Mouse (Mus musculus) limb, embryonic 12.5 days (tissue): Measurements from ENCODE around the gene Mtmr10. TPM values are rescaled to one million over a fixed set of nuclear protein-coding genes. Genes with fewer than 3 reads are reported as not detected.
A peak's percentile ranks its signal among the peaks of the same experiment; 100 is the strongest.

Experiments
- ATAC-seq: fragments of 200-750 bp; cut with Nextera tagmentation; 2 replicates; pipeline ENCODE4 v1.8.0; 2017; ENCODE audit warnings: low read depth, moderate TSS enrichment; ENCODE audit not compliant: insufficient number of reproducible peaks, insufficient read depth, low FRiP score, low TSS enrichment
- H3K27ac ChIP-seq: fragments of 300-500 bp; sonication (generic); 2 replicates; pipeline ENCODE4 v1.5.1; 2016; ENCODE audit warnings: mild to moderate bottlenecking, moderate library complexity
- H3K27me3 ChIP-seq: fragments of 300-500 bp; sonication (generic); 2 replicates; pipeline ENCODE4 v1.6.1; 2016; ENCODE audit warnings: mild to moderate bottlenecking, moderate library complexity
- H3K36me3 ChIP-seq: fragments of 300-500 bp; sonication (generic); 2 replicates; pipeline ENCODE4 v1.6.1; 2016; ENCODE audit warnings: mild to moderate bottlenecking, moderate library complexity
- H3K4me1 ChIP-seq: fragments of 300-500 bp; sonication (generic); replicated peaks from 2 replicates; pipeline ENCODE4 v1.6.1; 2016
- H3K4me2 ChIP-seq: fragments of 300-500 bp; sonication (generic); 2 replicates; pipeline ENCODE4 v1.6.1; 2016; ENCODE audit warnings: mild to moderate bottlenecking, moderate library complexity
- H3K4me3 ChIP-seq: fragments of 300-500 bp; sonication (generic); replicated peaks from 2 replicates; pipeline ENCODE4 v1.5.1; 2016; ENCODE audit warnings: mild to moderate bottlenecking
- H3K9ac ChIP-seq: fragments of 300-500 bp; sonication (generic); replicated peaks from 2 replicates; pipeline ENCODE4 v1.6.1; 2016; ENCODE audit warnings: mild to moderate bottlenecking, moderate library complexity
- H3K9me3 ChIP-seq: fragments of 300-500 bp; sonication (generic); 2 replicates; pipeline ENCODE4 v1.6.1; 2016; ENCODE audit warnings: mild to moderate bottlenecking, moderate library complexity
- WGBS: fragments of 180-500 bp; shearing (Covaris S2); methylation state at CpG from one replicate; pipeline ENCODE4 v1.1.7; 2016; 5-methylcytosine and 5-hydroxymethylcytosine counted together
- polyA plus RNA-seq: library from polyadenylated mRNA; unstranded; fragments of >200 nt; fragmentation: Nextera tagmentation; extraction: Ambion mirVana; gene quantifications from 2 replicates; pipeline ENCODE4 v1.2.1, GENCODE M21; 2016

Gene Mtmr10
- 13.5 and 13.6 TPM in 2 replicates for polyA plus RNA-seq

DNA sequence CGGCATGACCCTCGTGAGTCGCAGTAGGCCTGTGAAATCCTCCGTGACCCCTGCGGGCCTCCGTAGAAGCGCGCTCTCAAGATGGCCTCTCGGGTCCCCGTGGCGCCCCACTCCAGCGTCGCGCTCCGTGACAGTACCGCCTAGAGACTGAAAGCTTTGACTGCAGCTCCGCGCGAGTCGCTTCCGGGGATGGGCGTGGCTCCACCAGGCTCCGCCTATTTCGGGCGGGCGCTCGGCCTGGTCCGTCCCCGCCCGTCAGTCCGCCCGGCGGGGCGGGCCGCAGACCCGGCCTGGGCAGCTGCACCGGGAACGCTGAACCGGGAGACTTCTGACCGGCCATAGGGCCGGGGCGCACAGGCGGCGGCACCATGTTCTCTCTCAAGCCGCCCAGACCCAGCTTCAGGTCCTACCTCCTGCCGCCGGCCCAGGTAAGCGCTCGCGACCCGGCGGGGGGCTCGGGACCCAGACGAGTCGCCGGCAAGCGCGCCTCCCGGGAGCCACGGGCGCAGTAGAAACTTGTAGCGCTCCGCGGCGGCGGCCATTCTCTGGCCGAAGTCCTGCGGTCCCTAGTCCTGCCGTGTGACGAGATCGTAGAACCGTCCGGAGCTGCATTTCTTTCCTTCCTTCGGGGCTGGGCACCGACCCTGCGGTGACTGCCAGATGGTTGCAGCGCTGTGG, at the start of gene Mtmr10:
Gene Mtmr10 (plus strand): TSS at position 240 of the 678 bp plus-strand sequence.
- under 1% methylated on average over 77 of the region's 77 CpGs for WGBS
- 0 out of 2 replicates have a peak, but pooled peaks cover 3% of the 10 kb centered on the region for H3K4me1 ChIP-seq
- H3K27ac ChIP-seq = peak within 1 kb of the TSS; percentile 79
- H3K9ac ChIP-seq = peak within 1 kb of the TSS; percentile 79
- peak within 1 kb of the TSS; percentile 76 for H3K4me3 ChIP-seq
- peak; percentile 98 for ATAC-seq
- no peaks in the 10 kb centered on the region for H3K9me3 ChIP-seq
- H3K27me3 ChIP-seq = no peaks in the 10 kb centered on the region; the same call in 1 of the 2 replicates
- peak within 1 kb of the TSS; percentile 68 for H3K4me2 ChIP-seq
- H3K36me3 ChIP-seq = peaks cover 14% of the 10 kb centered on the region

DNA sequence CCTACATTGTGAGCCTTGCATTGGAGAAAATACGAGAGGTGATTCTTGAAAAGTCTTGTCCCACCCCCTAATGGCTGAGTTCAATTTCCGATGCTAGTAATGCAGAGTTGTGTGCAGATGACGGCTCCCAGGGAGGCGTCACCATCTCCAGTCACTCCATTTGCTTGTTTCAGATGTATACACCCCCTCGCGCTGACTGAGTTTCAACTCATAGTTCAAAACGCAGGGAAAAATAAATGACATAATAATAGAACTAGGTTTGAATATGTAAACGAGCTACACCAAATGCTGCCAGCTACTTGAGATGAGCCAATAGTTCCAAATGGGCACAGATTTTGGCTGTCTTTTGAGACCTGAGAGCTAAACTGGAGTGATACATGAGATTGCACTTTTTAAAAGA, 49.7 kb upstream of the Mtmr10 start:
- peaks cover 12% of the 10 kb centered on the region; the same call in 1 of the 2 replicates for H3K27me3 ChIP-seq
- H3K27ac ChIP-seq = no peak overlapping the region
- H3K9ac ChIP-seq = no peak overlapping the region
- no peaks in the 10 kb centered on the region for H3K36me3 ChIP-seq
- no peaks in the 10 kb centered on the region for H3K9me3 ChIP-seq
- WGBS = 87% methylated on average over 8 of the region's 8 CpGs
- no peak overlapping the region for H3K4me3 ChIP-seq
- H3K4me2 ChIP-seq = no peak overlapping the region
- no peak for ATAC-seq
- peaks cover 9% of the 10 kb centered on the region; the same call in 1 of the 2 replicates for H3K4me1 ChIP-seq

DNA sequence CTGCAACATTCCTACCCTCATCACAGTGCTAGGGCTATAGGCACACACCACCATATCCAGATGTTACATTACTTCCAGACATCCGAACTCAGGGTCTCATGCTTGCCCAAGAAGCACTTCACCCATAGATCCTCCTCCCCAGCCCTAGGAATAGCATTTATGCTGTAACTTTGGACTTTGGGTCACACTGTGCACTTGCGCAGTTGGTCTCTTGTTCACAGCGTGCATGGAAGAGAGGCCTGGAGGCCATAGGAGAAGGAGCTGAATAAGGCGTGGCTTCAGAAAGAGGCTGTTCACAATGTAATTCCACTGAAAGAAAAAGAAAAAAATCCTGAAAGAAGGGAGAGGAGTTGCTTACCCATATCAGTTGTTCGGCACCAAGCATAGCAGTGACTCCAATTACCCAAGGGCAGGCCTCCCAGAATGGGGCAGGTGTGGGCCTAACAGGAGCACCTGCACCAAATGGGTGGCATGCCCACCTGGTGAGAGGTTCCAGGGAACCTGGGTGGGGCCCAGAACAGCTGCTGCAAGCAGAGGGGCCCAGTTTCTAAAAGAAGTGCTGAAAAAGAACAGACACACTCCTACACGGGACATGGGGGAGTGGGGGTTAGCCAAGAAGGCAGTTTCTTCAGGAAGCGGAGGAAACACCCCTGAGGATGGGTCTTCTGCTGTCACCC, 48.9 kb upstream of the Mtmr10 start:
- no peak for ATAC-seq
- WGBS = 87% methylated on average over 7 of the region's 7 CpGs
- Histone ChIP-seq H3K4me2 (no peak overlapping the region), H3K9me3 (no peaks in the 10 kb centered on the region), H3K36me3 (no peaks in the 10 kb centered on the region), H3K27me3 (peaks cover 14% of the 10 kb centered on the region), H3K27ac (no peak overlapping the region), H3K9ac (no peak overlapping the region), H3K4me3 (no peak overlapping the region), H3K4me1 (peaks cover 9% of the 10 kb centered on the region; the same call in 1 of the 2 replicates)

DNA sequence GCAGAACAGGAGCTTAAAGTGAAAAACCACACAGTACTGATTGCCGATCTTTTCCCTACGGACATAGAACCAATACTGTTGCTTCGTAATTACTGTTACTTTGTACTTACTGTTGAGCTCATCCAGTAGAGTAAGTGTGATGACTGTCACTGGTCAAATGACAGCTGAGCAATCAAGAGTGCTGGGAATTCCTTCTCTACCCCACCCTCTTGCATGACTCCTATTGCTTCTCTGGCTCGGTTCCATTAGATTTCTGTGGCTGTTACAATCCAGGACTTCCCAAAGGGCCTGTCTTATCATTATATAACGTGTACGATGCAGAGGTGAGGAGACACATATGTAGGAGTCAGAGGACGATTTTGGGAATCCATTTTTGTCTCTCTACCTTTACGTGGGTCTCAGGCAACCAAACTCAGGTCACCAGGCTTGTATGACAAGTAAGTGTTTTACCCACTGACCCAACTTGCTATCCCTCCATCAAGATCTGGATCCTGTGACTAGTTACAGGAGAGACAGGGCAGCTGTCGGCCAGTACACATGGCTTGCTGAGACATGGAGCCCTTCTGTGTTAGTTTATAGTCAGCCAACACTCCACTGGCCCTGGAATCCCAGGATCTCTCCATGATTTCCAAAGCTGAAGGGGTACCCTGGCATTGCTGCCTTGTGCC, 48.2 kb upstream of the Mtmr10 start:
- Histone ChIP-seq H3K27ac (no peak overlapping the region), H3K27me3 (peaks cover 14% of the 10 kb centered on the region), H3K4me3 (no peak overlapping the region), H3K9ac (no peak overlapping the region), H3K36me3 (no peaks in the 10 kb centered on the region), H3K4me1 (peaks cover 9% of the 10 kb centered on the region; the same call in 1 of the 2 replicates), H3K9me3 (no peaks in the 10 kb centered on the region), H3K4me2 (no peak overlapping the region)
- WGBS = 87% methylated on average over 9 of the region's 9 CpGs
- no peak for ATAC-seq

DNA sequence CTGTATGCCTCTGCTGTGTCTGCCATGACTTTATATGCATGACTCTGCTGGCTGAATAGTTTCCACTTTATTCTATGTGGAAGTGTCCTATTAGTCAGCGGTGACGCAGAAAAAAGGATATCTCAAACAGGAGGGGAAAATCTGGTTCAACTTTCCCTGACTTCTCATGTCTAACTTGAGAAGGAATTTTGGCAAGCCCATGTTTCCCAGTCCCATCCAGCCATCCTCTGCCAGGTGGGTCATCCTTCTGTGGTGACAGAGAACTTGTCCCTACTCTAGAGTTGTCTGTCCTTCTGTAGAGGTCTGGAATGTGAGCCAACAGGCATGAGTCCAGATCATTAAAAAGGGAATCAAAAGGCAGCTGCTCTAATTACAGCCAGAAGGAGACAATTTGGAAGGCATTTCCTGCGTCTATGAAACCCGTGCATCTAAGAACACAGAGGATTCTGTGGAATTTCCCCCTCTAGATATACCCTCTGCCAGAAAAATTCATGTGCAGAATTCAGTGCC, 47.6 kb upstream of the Mtmr10 start:
- Histone ChIP-seq H3K27ac (no peak overlapping the region), H3K27me3 (peaks cover 14% of the 10 kb centered on the region), H3K36me3 (no peaks in the 10 kb centered on the region), H3K4me3 (no peak overlapping the region), H3K9me3 (no peaks in the 10 kb centered on the region), H3K4me2 (no peak overlapping the region), H3K9ac (no peak overlapping the region), H3K4me1 (peaks cover 9% of the 10 kb centered on the region; the same call in 1 of the 2 replicates)
- 49% methylated on average over 4 of the region's 4 CpGs for WGBS
- no peak for ATAC-seq

DNA sequence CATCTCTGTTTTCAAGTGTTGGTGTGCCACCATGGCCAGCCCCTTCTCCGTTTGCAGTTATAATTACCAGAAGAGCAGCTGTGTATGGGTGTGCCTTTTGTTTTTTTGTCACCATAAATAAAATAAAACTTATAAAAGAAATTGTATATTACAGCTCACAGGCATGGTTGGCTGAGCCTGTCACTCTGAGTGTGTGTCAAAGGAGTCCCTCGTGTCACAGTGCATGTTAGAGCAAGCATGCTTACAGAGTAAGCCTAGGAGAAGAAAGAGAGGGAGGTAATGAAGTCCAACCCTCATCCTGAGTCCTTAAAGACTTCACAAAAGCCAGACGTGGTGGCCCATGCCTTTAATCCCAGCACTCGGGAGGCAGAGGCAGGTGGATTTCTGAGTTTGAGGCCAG, 45.0 kb upstream of the Mtmr10 start:
- Histone ChIP-seq H3K4me2 (no peak overlapping the region), H3K4me3 (no peak overlapping the region), H3K9me3 (no peaks in the 10 kb centered on the region), H3K27me3 (peaks cover 14% of the 10 kb centered on the region), H3K9ac (no peak overlapping the region), H3K27ac (no peak overlapping the region), H3K36me3 (no peaks in the 10 kb centered on the region), H3K4me1 (peaks cover 9% of the 10 kb centered on the region; the same call in 1 of the 2 replicates)
- ATAC-seq = no peak
- 54% methylated on average over 4 of the region's 4 CpGs for WGBS

DNA sequence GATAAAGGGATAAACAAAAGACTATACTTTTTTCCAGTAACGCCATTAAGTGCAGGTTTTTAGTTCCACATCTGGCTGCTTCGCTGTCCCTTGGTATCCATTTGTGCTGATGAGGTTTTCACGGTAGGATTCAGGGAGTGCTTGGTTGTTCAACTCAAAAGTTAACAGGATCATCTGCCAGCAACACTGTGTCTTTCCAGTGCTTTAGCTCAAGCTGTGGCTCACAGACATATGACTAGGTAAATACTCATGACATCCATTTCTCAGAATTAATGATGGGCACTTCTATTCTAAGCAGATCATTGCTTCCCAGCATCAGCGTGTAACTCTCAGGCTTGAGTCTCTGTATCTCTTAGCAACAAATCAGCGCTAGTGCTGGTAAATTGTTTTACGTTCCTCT, 43.1 kb upstream of the Mtmr10 start:
- H3K27ac ChIP-seq = no peak overlapping the region
- no peak overlapping the region for H3K9ac ChIP-seq
- H3K36me3 ChIP-seq = no peaks in the 10 kb centered on the region
- no peak for ATAC-seq
- peaks cover 9% of the 10 kb centered on the region; the same call in 1 of the 2 replicates for H3K4me1 ChIP-seq
- 74% methylated on average over 6 of the region's 6 CpGs for WGBS
- no peaks in the 10 kb centered on the region for H3K9me3 ChIP-seq
- H3K27me3 ChIP-seq = peaks cover 5% of the 10 kb centered on the region; the same call in 1 of the 2 replicates
- no peak overlapping the region for H3K4me2 ChIP-seq
- H3K4me3 ChIP-seq = no peak overlapping the region

DNA sequence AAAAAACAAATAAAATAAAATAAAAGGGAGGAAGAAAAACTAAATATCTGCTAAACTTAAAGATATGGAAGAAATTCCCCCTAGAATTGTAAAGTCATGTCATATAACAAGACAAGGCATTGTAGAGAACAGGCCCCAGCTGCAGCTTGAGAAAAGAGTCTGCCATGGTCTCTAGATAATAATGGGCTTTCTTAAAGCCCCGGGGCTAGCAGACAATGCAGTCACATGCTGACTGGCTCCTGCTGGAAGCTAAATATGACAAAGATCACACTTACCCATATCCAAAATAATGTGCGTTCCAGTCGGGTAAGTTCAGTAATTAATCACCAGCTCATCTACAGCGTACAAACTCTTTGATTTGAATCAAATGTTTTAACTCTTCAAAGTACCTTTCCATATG, 40.7 kb upstream of the Mtmr10 start:
- Histone ChIP-seq H3K9me3 (no peaks in the 10 kb centered on the region), H3K27me3 (peaks cover 3% of the 10 kb centered on the region; the same call in 1 of the 2 replicates), H3K4me3 (no peak overlapping the region), H3K36me3 (no peaks in the 10 kb centered on the region), H3K4me1 (peaks cover 8% of the 10 kb centered on the region; the same call in 1 of the 2 replicates), H3K4me2 (no peak overlapping the region), H3K27ac (no peak overlapping the region), H3K9ac (no peak overlapping the region)
- ATAC-seq = no peak
- 80% methylated on average over 4 of the region's 4 CpGs for WGBS

DNA sequence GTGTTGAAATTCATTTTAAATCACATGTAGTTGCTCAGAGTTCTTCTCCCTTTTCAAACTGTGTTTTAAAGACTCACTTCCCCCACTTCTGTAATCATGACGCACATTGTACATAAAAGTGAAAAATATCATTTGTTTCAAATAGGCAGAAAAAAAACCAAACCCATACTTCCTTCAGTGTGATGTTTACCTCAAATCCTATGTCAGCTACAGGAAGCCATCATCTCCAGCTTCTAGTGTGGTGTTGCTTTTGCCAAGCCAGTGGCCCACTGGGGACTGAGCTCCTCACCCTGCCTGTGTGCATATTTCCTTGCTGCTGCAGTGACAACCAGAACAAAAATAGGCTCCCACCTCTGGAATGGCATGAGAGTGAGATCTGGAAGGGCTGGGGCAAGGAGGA, 39.1 kb upstream of the Mtmr10 start:
- no peak overlapping the region for H3K27ac ChIP-seq
- no peak overlapping the region for H3K4me3 ChIP-seq
- H3K4me2 ChIP-seq = no peak overlapping the region
- no peak for ATAC-seq
- H3K9ac ChIP-seq = no peak overlapping the region
- no peaks in the 10 kb centered on the region for H3K36me3 ChIP-seq
- WGBS = 62% methylated on average over 1 of the region's 1 CpGs
- H3K4me1 ChIP-seq = no peaks in the 10 kb centered on the region
- H3K9me3 ChIP-seq = no peaks in the 10 kb centered on the region
- H3K27me3 ChIP-seq = peaks cover under 1% of the 10 kb centered on the region; the same call in 1 of the 2 replicates

DNA sequence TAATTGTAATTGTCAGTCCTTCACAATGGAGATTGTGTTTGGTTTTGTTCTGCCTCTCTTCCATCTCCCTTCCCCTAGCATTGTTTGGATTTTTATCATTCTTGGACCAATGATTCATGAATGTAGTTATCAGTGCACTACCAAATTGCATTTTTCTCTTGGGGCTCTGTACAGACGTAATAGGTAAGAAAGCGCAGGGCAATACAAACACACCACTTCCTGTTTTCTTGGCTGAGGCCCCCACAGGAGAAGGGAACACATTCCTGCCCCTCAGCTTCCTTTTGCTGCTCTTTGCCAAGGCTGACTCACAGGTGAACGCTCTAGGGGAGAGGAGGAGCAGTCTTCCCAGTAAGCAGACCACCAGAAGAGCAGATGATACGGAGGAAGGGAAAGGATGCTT, 37.7 kb upstream of the Mtmr10 start:
- Histone ChIP-seq H3K4me1 (no peaks in the 10 kb centered on the region), H3K4me2 (no peak overlapping the region), H3K4me3 (no peak overlapping the region), H3K27ac (no peak overlapping the region), H3K9me3 (no peaks in the 10 kb centered on the region), H3K36me3 (no peaks in the 10 kb centered on the region), H3K27me3 (no peaks in the 10 kb centered on the region), H3K9ac (no peak overlapping the region)
- no peak for ATAC-seq
- 58% methylated on average over 4 of the region's 4 CpGs for WGBS

DNA sequence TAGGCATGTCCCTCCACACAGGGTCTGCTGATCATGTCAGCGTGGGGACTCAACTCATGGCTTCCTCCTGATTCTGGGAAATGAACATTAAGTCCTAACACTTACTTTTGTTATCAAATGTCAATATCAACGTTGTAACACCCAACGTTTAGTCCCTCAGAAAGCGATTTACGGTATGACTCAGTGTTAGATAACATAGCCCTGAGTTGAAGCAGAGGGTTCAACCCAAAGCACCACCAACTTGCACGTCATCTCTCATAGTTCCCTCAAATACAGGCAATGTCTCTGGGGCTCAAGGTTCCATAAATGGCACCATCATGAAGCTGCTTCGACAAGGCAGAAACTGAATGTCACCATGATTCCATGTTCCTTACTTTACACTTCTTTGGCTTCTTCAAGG, 37.0 kb upstream of the Mtmr10 start:
- no peak for ATAC-seq
- H3K4me1 ChIP-seq = no peaks in the 10 kb centered on the region
- no peaks in the 10 kb centered on the region for H3K27me3 ChIP-seq
- H3K9me3 ChIP-seq = no peaks in the 10 kb centered on the region
- H3K36me3 ChIP-seq = no peaks in the 10 kb centered on the region
- no peak overlapping the region for H3K4me2 ChIP-seq
- H3K4me3 ChIP-seq = no peak overlapping the region
- no peak overlapping the region for H3K27ac ChIP-seq
- H3K9ac ChIP-seq = no peak overlapping the region
- 87% methylated on average over 7 of the region's 7 CpGs for WGBS
